Mouse (Mus musculus) testis, adult 2 months (tissue): Measurements from ENCODE around the gene Tomt.

Source experiments
- CTCF ChIP-seq: fragments of 200-500 bp; IDR thresholded peaks from 2 replicates; pipeline ENCODE4 v1.5.1; 2012; ENCODE audit warnings: low read depth, mild to moderate bottlenecking, inconsistent platforms, low read length, moderate library complexity; ENCODE audit not compliant: control insufficient read depth, insufficient read depth, insufficient replicate concordance
- POLR2A ChIP-seq: fragments of 200-500 bp; IDR thresholded peaks from 2 replicates; pipeline ENCODE4 v1.6.1; 2012; ENCODE audit warnings: low read depth, mild to moderate bottlenecking, inconsistent platforms, low read length, moderate library complexity; ENCODE audit not compliant: control insufficient read depth

DNA sequence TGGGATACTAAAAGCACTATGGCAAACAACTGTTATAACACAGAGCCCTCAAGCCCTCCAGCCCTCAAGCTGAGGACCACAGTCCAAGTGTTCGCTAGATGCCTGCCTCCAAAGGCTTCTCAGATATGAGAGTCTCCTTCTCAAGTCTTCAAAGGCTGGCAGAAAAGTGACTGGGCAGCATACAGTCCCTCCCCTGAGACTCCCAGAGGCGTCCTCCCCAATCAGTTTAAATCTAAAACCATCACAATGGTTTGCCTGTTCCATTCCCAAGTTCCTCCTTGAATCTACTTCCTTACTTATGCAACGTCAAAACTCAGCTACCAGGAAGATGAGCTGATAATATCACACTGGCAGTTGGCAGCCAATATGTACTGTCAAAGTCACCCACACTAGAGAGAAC, 42.7 kb downstream of the Tomt start, which contains the start of gene Anapc15:
- no peak for TF ChIP-seq POLR2A
- no peak for TF ChIP-seq CTCF
